Mouse (Mus musculus) brain, adult 2 months (tissue): Measurements from ENCODE around the gene Cfap46.

Experiments used
- DNase-seq: peaks from one replicate; pipeline ENCODE4 v3.0.0; 2011; ENCODE audit warnings: low read depth, low spot score

Gene Cfap46

GRCm38 (mm10) chr7:139683706-139684552 is at the start of gene Cfap46:
Gene Cfap46 (minus strand): TSS chr7:139683817.
- DNase-seq: peak; percentile 96

- DNase-seq: peak; percentile 60
Observed at GRCm38 (mm10) chr7:139731276-139731696, 47.7 kb upstream of the Cfap46 start.

DNA sequence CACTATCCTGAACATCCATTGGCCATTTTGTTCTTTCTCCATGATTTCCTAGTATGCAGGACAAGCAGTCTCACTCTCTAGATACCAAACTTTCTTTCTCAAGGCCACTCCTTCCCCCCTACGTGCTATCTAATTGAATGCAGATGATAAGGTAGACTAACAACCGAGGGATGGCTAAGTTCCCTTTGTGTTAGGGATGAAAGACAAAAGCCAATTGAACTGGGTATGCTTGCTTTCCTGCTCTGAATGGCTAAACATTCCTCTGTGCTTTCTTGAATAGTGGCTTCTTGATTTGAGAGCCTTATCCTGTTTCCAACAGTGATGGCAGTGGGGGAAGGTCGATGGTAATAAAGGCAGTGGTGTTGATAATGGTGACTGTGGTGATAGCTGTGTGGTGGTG is 43.5 kb upstream of the Cfap46 start:
- no peak for DNase-seq

- DNase-seq: no peak
Observed at GRCm38 (mm10) chr7:139725641-139726040, 42.0 kb upstream of the Cfap46 start.

DNA sequence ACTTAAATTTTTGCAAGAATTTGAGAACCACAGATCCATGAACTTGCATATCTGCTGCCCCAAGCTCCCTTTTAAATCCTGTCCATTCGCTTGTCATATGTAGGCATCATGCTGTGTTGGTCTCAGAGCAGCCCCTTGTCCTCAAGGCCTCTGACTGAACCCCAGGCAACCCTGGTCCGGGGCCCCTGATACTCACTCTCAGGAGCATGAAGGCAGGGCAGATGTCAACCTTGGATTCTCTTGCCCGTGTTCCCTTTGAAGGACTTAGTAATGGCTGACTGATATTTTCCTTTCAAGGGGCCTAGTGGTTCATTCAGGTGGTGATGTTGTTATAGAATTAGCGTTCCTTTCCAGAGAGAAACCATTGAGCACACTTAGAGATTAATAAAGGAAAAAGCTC is 40.4 kb upstream of the Cfap46 start:
- DNase-seq: no peak

DNA sequence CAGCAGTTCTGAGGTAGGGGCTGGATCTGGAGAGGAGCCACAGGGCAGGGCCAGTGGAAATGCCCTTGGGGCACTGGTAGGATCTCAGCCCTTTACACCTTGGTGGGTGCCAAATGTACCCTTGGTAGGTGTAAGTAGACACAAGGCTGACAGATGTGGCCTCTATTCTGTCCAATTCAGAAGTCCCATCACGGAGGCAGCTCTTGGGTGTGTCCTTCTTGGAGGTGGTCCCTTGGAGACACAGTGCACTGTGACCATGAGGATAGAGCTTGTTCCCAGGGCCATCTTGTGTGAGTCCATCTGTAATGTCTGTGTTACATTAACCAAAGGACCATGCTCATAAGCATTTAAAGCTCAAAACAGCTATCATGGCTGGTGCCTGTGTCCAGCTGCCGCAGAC is 37.6 kb upstream of the Cfap46 start:
- DNase-seq: no peak

- no peak for DNase-seq
Observed at GRCm38 (mm10) chr7:139717781-139718180, 34.2 kb upstream of the Cfap46 start.

- no peak for DNase-seq
Observed at GRCm38 (mm10) chr7:139711821-139712220, 28.2 kb upstream of the Cfap46 start.

DNA sequence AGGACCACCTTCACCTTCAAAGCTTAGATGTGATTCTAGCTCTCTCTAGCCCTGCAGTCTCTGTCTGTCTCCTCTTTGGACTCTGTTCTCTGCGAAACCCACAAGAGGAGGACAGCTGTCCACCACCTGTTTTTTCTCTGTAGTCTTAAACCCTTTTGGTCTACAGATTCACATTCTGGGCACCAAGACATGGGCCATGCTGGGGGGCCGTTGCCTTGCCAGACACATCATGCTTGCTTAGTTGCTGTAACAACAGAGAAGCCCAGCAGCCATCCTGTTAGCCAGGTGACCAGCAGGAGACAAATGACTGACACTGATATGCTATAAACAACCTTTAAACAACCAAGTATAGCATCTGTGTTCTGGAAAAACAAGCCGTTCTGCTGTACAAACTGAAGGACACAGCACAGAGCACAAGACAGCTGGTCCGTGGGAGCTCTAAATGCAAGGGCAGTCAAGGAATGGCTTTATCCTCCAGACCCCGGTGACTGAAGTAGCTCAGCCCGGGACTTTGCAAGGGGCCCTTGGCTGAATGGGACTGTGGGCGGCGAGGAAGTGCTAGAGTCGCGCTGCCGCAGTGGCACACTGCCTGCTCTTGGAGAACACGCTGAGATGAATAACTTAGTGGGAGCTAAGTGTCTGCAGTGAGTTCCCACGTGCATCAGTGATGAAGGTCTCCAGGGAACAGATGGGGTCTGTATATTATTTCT is 22.9 kb upstream of the Cfap46 start:
- DNase-seq: peak; percentile 73

DNA sequence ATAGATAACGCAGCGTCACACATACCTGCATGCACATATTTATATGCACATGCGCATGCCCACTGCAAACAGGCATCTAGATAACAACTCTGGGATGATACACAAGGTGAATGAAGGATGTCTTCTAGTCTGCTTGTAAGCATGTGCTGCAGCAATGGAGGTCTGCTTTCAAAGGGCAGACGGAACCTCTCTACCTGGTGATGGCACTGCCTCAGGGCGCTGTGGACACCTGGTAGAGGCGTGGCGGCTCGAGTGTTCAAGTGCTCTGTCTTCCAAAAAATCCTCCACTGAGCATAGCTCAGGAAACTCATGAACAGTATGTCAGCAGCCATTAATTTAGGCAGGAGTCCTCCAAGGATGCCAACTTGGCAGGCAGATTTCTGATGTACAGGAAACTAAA is 22.2 kb upstream of the Cfap46 start:
- no peak for DNase-seq

DNA sequence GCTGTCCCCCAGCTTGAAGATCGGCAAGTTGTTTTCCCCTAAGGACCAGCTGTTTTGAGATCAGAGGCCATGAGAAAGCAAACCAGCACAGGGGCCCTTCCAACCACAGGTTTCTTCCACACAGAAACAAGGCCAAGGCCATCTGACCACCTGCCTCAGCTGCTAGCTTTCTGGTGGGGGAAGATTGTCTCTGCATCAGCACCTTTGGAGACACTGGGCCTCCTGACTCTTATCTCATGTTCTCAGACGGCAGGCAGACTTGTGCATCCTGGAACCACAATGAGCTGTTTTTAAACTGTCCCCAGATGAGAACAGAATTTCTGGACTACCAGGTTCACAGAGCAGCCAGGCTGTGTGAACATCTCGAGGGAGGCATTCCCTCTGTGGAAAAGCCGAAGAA is 21.5 kb upstream of the Cfap46 start:
- DNase-seq: no peak

GRCm38 (mm10) chr7:139703826-139704199 is 20.2 kb upstream of the Cfap46 start:
- DNase-seq: peak; percentile 40

DNA sequence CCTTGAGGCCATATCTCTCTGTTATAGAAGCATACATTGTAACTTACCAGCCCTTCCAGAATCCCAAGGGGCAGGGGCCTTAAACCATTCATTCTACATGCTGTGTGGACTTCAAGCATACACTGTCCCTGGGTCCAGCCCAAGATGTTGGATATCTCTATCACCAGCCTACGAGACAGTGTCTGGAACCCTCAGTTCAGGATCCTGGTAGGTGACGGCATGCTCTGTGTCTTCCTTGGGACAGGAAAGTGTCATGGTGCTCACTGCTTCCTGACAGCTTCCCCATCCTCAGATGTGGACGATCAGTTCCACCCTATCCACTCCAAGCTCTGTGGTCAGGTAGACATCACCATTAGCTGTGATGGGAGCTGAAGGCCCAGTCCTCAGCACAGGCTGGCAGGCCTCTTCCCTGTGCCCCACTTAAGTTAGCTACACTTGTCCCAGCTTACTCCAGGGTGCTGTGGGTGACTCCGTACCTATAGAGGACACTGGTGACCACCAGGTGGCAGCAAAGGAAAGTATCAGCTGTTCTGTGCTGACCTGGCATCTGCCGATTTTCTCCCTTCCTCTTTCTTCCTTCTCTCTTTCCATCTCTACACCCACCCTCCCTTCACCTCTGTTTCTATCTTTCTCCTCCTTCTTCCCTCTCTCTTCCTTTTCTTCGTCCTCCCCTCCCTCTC is 19.7 kb upstream of the Cfap46 start:
- DNase-seq: peak; percentile 93

DNA sequence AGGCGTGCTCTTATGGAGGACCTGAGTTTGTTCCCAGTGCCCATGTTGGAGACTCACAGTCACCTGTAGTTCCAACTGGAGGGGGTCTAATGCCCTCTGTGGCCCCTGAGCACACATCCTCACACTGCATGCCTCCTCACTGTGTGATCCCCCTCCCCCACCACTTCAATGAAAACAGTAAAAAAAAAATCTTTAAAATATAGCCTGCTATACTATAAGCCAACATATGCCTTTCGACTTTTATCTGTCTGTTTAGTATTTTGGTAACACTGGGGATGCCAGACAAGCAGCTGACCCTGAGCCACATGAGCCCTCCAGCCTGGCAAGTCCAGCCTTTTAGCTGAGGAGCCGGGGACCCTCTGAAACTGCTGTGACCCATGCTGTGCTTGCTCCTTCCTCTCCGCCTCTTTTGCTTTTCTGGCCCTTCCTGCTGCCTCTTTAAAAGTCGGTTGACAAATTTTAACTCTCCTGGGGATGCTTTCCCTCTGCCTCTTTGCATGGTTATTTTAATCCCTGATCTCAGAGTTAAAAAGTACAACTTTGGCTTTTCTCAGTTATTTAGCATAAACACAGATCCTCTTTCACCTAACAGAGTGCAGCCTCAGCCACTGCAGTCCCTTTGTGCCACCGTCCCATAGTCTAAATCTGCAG is 18.2 kb upstream of the Cfap46 start:
- DNase-seq: no peak

- peak; percentile 90 for DNase-seq
Observed at GRCm38 (mm10) chr7:139692641-139693294, 9.2 kb upstream of the Cfap46 start.

GRCm38 (mm10) chr7:139692211-139692610 is 8.6 kb upstream of the Cfap46 start:
- no peak for DNase-seq

GRCm38 (mm10) chr7:139685336-139685735 is 1.7 kb upstream of the Cfap46 start:
- no peak for DNase-seq

DNA sequence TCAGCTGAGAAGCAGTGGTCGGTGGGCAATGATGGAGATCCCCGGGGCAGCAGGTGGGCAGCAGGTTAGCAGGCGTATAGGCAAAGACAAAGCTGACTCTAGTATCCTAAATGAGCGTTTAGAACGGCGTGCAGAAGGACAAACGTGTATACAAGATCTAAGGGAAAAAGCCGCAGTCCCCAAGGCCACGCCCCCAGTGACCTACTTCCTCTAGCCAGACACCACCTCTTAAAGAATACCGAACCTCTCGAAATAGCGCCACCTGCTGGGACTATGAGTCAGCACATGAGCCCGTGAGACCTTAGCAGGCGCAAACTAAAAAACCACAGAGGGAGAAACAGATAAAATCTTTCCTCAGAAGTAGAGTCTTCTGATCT is 924 bp upstream of the Cfap46 start:
- DNase-seq: peak; percentile 98

- no peak for DNase-seq
Observed at GRCm38 (mm10) chr7:139681921-139682598, 1.6 kb downstream of the Cfap46 start.

DNA sequence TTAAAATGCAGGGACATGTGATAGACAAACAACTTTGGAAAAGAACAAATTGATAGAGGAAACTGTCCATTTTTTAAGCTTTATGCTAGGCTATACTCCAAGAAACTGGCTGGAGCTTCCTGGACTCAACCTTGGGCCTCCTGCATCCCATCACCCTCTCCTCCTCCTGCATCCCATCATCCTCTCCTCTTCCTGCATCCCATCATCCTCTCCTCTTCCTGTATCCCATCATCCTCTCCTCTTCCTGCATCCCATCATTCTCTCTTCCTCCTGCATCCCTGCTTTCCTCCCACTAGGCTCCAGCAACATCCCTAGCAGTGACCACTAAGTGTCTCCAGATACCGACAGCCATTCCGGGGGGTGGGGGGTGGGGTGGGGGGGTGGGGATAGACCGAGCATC is 7.2 kb downstream of the Cfap46 start:
- peak; percentile 88 for DNase-seq

- peak; percentile 58 for DNase-seq
Observed at GRCm38 (mm10) chr7:139666871-139667270, 16.7 kb downstream of the Cfap46 start.
